Mouse (Mus musculus): ENCODE data around the gene Tuba1a.

Gene Tuba1a

DNA sequence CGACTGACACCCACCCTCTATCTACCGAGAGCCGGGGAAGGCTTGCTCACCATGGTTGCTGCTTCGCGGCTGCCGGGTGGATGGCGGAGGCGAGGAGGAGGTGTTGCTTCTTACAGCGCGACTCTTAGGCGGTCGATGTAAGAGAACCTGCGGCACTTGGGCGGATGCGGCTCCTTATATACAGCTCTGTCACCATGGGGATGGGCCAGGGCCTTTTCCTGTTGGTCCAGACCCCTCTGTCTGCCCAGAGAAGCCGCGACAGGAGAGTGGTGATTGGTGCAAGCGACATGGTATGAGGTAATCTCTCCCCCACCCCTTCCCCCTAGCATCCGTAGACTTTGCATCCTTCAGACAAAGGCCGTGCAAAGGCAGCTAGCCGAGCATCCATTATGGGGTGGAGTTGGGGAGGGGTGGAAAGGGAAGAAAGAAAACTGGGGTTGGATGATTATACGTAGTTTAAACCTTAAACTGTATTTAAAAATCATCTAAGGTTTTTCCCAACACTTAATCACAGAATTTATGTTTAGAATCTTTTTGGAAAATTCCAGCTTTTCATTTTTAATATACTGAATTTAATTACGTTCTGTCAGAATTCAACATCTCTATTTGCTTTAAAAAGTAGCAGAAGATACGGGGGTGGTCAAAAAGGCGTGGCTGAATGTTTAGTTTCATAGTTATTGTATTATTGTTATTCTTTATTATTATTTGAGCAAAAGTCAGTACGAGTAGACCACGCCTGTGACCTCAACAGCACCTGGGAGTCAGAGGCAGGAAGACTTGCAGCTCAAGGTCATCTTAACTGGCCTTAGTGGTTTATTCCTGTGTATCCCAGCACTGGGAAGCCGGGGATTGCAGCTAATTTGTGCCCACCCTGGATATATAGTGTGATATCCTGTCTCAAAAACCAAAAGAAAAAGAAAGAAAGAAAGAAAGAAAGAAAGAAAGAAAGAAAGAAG is at the start of gene Tuba1a, which contains the start of gene Gm49450:
Tuba1a (minus strand) TSS at position 303 of the 956 bp plus-strand sequence.
Gm49450 (minus strand) TSS at position 151 of the 956 bp plus-strand sequence.
- DNase-seq = peak; percentile 95 to 98

DNA sequence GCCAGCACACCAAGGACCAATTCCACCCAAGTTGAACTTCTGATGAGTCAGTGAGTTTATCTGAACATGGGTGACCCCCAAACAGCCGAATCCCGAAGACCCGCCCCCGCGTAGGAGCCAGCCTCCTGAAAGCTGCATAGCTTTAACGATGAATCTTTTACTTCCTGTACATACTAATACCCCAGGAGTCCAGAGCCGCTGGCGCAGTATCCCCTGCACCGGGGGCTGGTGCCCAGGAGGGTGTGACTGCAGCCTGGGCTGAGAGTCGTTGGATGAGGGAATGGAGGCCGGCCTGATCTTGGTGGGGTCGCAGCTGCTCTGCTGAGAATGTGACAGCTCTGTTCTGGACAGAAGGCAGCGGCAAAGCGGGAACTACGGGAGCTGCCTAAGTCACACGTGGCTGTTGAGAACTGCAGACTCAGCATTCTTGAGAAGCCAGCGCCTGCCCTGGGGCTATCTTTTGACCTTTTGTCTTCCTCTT is 48.0 kb upstream of the Tuba1a start:
- no peak for DNase-seq

GRCm38 (mm10) chr15:99000535-99001283 is 47.2 kb upstream of the Tuba1a start:
- DNase-seq = peak in 1 of 2 experiments; percentile 33

DNA sequence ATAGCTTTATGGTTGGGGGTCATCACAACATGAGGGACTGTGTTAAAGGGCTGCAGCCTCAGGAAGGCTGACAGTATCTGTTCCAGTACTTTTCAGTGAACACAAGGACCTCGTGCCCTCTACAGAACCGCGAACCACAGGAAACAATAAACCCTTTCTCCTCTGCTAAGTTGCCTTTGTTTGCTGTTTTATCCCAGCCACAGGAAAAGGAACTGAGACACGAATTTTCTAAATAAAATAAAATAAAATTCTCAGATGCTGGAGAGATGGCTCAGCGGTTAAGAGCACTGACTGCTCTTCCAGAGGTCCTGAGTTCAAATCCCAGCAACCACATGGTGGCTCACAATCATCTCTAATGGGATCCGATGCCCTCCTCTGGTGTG is 45.3 kb upstream of the Tuba1a start:
- no peak for DNase-seq

DNA sequence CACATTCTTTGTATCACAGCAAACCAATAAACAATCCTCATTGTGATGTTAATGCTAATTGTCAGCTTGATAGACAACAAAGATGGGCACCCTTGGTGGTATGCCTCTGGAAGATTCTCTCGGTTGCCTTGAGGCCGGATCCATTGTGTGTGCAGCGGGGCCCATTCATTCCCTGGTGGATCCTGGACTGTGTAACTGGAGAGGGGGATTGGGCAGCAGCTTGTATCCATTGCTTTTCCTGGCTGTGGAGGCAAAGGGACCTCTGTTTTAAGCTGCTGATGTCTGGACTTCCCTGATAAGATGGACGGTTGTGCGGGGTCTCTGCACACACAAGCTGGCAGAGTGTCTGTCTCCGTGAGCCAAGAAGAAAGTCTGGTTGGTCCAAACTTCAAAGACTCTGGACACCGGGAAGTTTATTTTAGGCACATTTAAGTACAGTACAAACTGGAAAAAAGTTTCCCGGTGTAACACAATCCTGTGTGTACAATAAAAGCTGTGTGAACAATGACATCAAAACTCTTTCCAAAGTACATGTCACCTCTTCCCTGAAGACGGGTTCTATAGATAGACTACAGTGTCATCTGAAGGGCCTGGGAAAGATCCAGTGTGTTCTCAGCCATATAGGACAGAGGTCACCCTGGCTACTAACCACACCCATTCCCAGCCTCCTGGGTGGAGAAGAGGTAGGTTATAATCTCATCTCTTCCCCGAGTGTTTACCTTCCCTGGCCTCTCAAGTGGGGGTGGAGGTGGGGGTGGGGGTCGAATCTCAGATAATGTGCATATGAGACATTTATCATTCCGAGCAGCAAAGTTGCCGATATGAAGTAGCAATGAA is 44.7 kb upstream of the Tuba1a start:
- DNase-seq = no peak

GRCm38 (mm10) chr15:98996840-98997239 is 43.3 kb upstream of the Tuba1a start:
- DNase-seq = no peak

GRCm38 (mm10) chr15:98994957-98995520 is 41.5 kb upstream of the Tuba1a start:
- DNase-seq = no peak

DNA sequence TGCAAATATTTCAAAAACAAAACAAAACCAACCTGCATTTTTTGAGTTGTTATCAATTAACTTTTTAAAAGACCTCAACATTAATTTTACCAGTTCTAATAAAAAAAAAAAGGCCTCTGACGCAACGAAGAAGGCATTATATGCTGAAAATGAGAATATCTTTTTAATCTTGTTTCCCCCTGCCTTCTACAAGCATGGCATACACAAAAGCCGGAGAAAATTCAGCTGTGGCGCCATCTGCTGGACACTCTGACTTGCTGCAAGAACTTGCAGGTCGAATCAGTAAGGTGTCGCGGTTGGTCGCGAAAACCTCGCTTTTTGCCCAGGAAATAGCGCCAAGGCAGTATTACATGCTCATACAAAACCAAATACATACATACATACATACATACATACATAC is 40.4 kb upstream of the Tuba1a start:
- peak; percentile 85 to 86 for DNase-seq

DNA sequence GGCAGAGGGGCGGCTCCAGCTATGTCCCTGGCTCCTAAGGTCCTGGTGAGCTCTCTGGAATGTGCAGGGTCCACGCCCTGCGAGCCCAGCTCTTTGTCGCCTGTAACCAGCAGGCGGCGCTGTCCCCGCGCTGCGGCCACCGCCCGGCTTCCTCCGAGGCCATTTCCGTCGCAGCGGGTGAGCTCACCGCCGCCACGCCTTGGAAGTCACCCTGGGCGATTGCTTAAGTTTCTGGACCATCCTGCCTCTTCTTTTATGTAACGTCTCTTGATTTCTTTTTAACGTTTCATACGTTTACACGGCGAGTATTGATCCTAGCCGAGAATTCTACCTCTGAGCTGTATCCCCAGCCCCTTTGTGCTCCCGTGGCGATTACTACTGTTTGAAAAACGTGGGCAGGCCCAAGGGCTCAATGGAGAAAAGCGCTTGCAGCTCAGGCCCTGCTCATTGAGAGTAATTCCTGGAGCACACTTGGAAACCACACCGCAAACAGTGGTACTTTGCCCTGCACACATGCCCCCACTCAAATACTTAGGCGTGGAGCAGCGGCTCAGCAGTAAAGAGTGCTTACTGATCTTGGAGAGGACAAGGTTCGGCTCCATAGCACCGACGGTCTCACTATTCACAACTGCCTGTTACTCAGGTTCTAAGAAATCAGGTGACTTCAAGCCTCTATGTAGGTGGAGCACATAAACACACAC is 39.7 kb upstream of the Tuba1a start:
- DNase-seq = peak; percentile 91 to 93

- DNase-seq = peak; percentile 53 to 54
These were observed 38.8 kb upstream of the Tuba1a start for GRCm38 (mm10) chr15:98992086-98992912.

- no peak for DNase-seq
These were observed 38.1 kb upstream of the Tuba1a start for GRCm38 (mm10) chr15:98991540-98992050.

DNA sequence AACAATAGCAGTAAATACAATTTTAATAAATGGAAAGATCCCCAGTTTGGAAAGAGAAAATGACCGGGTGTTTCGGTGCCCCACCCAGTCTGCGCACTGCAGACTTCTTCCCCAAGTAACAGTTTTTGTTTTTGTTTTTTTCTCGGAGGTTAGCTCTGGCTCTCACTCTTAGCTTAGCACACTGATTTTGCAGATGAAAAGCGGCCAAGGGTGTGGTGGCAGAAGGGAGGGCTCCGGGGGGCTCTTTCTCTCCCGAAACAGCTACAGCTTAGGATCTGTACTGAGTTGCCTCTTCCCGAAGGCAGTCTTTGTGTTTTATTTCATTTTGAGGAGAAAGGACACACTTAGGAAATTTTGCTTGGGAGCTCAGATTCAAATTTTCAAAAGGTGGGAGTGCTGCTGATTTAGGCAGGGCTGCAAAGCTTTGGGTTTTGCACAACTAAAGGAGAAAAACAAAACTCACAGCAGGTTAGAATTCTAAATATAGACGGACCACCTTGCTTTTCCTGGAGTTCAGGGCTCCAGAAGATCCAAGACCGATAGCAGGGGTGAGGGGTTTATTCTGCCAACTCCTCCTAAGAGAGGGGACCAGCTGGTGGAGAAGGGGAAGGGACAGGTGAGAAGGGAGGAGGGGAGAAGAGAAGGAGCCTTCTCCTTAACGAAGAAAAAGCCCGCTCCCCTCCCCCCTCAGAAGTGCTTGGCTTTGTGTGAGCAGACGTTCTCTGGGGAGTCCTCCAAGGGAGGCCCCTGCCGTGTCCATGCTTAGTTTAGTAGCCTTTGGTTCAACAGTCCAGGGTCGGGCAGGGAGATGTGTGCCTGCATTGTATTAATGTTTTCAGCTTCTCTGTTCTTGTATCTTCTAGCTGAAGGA is 37.4 kb upstream of the Tuba1a start:
- DNase-seq = no peak

DNA sequence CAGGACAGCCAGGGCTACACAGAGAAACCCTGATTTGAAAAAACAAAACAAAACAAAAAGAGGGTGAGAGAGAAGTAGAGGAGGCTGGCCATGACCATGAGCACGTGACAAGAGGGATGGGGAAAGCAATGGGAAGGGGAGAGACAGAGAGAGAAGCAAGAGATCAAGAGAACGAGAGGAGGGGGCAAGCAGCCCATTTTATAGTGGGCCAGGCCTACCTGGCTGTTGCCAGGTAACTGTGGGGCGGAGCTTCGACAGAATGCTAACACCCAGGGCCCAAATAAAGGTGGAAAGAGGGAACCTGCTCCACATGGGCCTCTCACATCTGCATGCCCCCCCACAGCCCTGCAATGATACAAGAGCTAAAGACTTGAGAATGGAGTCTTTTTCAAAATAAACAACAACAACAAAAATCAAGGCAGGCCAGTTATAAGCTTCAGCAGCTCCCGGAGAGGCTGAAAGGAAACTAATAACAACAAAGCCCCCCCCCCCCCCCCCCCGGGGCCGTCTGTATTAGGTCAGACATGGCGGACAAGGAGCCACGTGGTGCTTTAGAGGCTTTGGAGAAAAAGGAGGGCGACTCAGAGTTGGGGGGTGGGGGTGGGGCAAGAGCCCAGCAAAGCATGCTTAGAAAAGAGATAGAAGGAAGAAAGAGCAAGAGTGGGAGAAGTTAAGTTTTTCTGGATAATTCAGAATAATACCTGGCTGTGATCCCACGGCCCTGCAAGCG is 36.4 kb upstream of the Tuba1a start:
- DNase-seq = no peak

DNA sequence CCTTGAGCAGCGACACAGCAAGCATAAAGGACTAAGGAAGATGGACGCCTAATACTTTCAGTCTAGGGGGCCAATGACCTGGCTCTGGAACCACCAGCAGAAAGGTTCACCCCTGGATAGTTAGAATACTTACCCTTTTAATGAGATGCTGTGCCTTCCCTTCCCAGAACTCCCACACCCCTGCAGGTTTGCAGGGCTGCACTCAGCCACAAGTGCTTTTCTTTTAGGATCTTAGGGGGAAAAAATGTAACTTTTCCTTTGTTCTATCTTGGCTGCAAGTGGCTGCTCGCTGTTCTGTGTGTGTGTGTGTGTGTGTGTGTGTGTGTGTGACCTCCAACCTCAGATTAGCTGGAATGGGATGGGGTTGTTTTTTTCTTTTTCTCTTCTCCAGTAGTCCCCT is 35.3 kb upstream of the Tuba1a start:
- no peak for DNase-seq

GRCm38 (mm10) chr15:98987661-98988181 is 34.2 kb upstream of the Tuba1a start:
- no peak for DNase-seq

- no peak for DNase-seq
These were observed 33.7 kb upstream of the Tuba1a start for GRCm38 (mm10) chr15:98987077-98987630.

DNA sequence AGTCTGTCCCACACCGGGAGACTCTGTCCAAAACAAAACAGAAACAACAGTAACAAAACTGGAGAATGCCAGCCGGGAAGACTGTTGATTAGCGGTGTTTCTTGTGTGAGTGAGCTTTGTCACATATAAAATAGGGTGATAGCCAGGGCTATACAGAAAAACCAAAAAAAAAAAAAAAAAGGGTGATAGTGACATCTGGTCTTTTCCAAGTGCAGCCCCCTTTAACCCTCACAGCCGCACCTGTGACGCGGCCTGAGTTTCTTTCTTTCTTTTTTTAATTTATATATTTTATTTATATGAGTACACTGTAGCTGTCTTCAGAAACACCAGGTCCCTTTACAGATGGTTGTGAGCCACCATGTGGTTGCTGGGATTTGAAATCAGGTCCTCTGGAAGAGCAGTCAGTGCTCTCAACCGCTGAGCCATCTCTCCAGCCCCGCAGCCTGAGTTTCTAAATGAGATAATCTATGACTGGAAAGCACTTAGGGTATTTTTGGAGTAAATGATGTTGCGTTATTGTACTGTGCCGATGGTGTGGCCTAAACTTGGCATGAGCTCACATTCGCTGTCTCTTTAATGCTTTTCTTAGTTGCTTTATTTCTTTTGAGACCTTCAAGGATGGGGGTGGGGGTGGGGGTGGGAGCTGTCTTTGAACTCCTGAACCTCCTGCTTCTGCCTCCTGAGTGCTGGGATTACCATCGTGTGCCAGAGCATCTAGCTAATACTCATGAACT is 32.6 kb upstream of the Tuba1a start:
- DNase-seq = no peak
